Mouse (Mus musculus) intestine, embryonic 14.5 days (tissue): Measurements from ENCODE around the gene Ckap2. TPM values are rescaled to one million over a fixed set of nuclear protein-coding genes. Genes with fewer than 3 reads are reported as not detected.
A peak's percentile ranks its signal among the peaks of the same experiment; 100 is the strongest.

Source experiments
- ATAC-seq: fragments of 200-750 bp; cut with Nextera tagmentation; replicated peaks from 2 replicates; pipeline ENCODE4 v1.8.0; 2017; ENCODE audit warnings: low read depth, moderate number of reproducible peaks, moderate TSS enrichment, moderate library complexity; ENCODE audit not compliant: low FRiP score, low TSS enrichment
- DNase-seq: peaks from one replicate; pipeline ENCODE4 v3.0.0-alpha.2; 2018; ENCODE audit warnings: low spot score
- H3K27ac ChIP-seq: fragments of 300-500 bp; sonication (generic); 2 replicates; pipeline ENCODE4 v1.5.1; 2014; ENCODE audit warnings: low read depth, mild to moderate bottlenecking, control low read depth
- H3K27me3 ChIP-seq: fragments of 300-500 bp; sonication (generic); replicated peaks from 2 replicates; pipeline ENCODE4 v1.6.1; 2014; ENCODE audit warnings: low read length, control low read depth; ENCODE audit not compliant: control insufficient read depth, insufficient read depth
- H3K36me3 ChIP-seq: fragments of 300-500 bp; sonication (generic); 2 replicates; pipeline ENCODE4 v1.6.1; 2014; ENCODE audit warnings: low read length, control low read depth; ENCODE audit not compliant: control insufficient read depth, insufficient read depth
- H3K4me1 ChIP-seq: fragments of 300-500 bp; sonication (generic); replicated peaks from 2 replicates; pipeline ENCODE4 v1.6.1; 2014; ENCODE audit warnings: low read length, control low read depth, mixed read lengths; ENCODE audit not compliant: control insufficient read depth, insufficient read depth
- H3K4me2 ChIP-seq: fragments of 300-500 bp; sonication (generic); 2 replicates; pipeline ENCODE4 v1.6.1; 2014; ENCODE audit warnings: low read length
- H3K4me3 ChIP-seq: fragments of 300-500 bp; sonication (generic); 2 replicates; pipeline ENCODE4 v1.5.1; 2014; ENCODE audit warnings: low read depth, low read length, control low read depth, mixed read lengths
- H3K9ac ChIP-seq: fragments of 300-500 bp; sonication (generic); 2 replicates; pipeline ENCODE4 v1.6.1; 2014; ENCODE audit warnings: mild to moderate bottlenecking, low read length
- H3K9me3 ChIP-seq: fragments of 300-500 bp; sonication (generic); 2 replicates; pipeline ENCODE4 v1.6.1; 2016; ENCODE audit warnings: low read length, control low read depth; ENCODE audit not compliant: control insufficient read depth
- WGBS: fragments of 180-500 bp; shearing (Covaris S2); extraction: QIAGEN DNeasy Blood & Tissue Kit; methylation state at CpG from one replicate; pipeline ENCODE4 v1.1.7; 2014; 5-methylcytosine and 5-hydroxymethylcytosine counted together
- polyA plus RNA-seq: library from polyadenylated mRNA; unstranded; fragments of >200 nt; fragmentation: Nextera tagmentation; extraction: Ambion mirVana; gene quantifications from 2 replicates; pipeline ENCODE4 v1.2.1, GENCODE M21; 2014

Gene Ckap2
- polyA plus RNA-seq, 1 experiment from 2014 or later = 50.9 TPM

- H3K27ac ChIP-seq = no peak overlapping the region
- no peak for DNase-seq
- ATAC-seq = no peak
- no peak overlapping the region for H3K9ac ChIP-seq
- no peaks in the 10 kb centered on the region for H3K27me3 ChIP-seq
- no peak overlapping the region for H3K4me2 ChIP-seq
- 0 out of 2 replicates have a peak, but pooled peaks cover 5% of the 10 kb centered on the region for H3K4me1 ChIP-seq
- WGBS = 84% methylated on average over 10 of the region's 10 CpGs
- H3K36me3 ChIP-seq = peaks cover 26% of the 10 kb centered on the region
- no peak overlapping the region for H3K4me3 ChIP-seq
- H3K9me3 ChIP-seq = no peaks in the 10 kb centered on the region
These were observed 21.2 kb downstream of the Ckap2 start for GRCm38 (mm10) chr8:22164431-22164830.

- Histone ChIP-seq H3K4me3 (no peak overlapping the region), H3K27me3 (no peaks in the 10 kb centered on the region), H3K27ac (no peak overlapping the region), H3K9ac (no peak overlapping the region), H3K9me3 (no peaks in the 10 kb centered on the region), H3K4me1 (0 out of 2 replicates have a peak, but pooled peaks cover 5% of the 10 kb centered on the region), H3K36me3 (peaks cover 5% of the 10 kb centered on the region; the same call in 1 of the 2 replicates), H3K4me2 (no peak overlapping the region)
- DNase-seq (no peak), ATAC-seq (no peak)
- 67% methylated on average over 8 of the region's 8 CpGs for WGBS
These were observed 23.4 kb downstream of the Ckap2 start for GRCm38 (mm10) chr8:22162206-22162605.

DNA sequence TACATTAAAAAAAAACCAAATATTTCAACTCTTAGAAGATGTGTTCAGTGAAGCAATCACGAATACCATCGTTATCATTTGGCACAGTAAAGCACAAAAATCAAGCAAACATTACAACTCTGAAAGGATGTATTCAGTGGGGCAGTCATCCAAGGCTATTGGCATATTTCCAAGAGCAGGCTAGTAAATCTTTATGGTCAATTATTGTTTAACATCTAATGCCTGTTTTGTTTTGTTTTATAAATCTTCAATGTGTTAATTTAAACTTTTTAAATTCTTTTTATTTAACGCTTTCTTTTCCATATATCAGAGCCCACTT, 35.3 kb downstream of the Ckap2 start:
- no peak overlapping the region for H3K4me3 ChIP-seq
- no peaks in the 10 kb centered on the region for H3K4me1 ChIP-seq
- H3K27me3 ChIP-seq = no peaks in the 10 kb centered on the region
- H3K9me3 ChIP-seq = no peaks in the 10 kb centered on the region
- peaks cover 3% of the 10 kb centered on the region; the same call in 1 of the 2 replicates for H3K36me3 ChIP-seq
- ATAC-seq = no peak
- H3K9ac ChIP-seq = no peak overlapping the region
- DNase-seq = no peak
- H3K4me2 ChIP-seq = no peak overlapping the region
- WGBS = 56% methylated on average over 3 of the region's 3 CpGs
- no peak overlapping the region for H3K27ac ChIP-seq

DNA sequence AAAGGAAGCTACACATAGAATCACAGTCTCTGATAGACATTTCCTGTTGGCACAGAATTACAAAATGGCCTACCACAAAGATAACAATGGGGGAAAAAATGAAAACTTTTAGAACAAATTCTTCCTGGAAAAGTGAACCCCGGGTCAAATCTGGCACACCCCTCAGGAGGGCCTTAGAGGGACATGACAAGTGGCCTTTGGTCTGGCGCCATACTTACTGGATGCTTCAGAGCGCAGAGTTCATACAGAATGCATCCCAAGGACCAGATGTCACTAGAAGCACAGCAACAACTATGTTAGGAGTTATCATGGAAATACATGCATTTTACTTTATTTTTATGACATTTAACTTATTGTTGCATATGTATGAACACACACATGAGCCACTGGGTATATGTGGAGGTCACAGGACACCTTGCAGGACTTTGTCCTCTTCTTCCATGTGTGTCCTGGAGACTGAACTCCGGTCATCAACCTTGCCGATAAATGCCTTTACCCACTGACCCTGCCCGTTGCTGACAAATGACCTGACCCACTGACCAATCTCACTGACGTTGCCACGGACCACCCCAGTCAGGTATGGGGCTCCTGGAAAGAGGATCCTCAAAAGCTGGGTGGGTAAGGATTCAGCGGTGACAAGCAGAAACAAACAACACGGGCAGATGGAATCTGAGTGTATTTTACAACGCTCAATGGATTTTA, 35.8 kb downstream of the Ckap2 start:
- no peak overlapping the region for H3K9ac ChIP-seq
- DNase-seq = no peak
- H3K27ac ChIP-seq = no peak overlapping the region
- no peaks in the 10 kb centered on the region for H3K4me1 ChIP-seq
- H3K4me3 ChIP-seq = no peak overlapping the region
- no peaks in the 10 kb centered on the region for H3K27me3 ChIP-seq
- H3K9me3 ChIP-seq = no peaks in the 10 kb centered on the region
- WGBS = 87% methylated on average over 11 of the region's 11 CpGs
- ATAC-seq = no peak
- peaks cover 3% of the 10 kb centered on the region; the same call in 1 of the 2 replicates for H3K36me3 ChIP-seq
- no peak overlapping the region for H3K4me2 ChIP-seq

DNA sequence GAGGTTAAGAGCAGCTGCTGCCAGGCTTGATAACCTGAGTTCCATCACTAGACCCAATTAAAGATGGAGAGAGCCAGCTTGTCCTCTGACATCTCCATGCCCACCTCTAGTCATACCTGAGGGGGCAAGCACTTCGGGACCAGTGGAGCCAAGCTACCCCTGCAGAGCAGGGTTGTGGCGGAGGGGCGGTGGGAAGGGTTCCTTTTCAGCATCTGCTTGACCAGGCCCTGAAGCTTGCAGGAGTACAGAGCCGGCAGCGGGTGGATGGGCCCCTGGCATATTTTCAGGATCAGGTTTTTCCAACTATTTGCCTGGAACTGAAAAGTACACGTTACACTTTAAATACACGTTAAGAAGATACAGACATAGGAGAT, 37.3 kb downstream of the Ckap2 start:
- DNase-seq = no peak
- Histone ChIP-seq H3K4me3 (no peak overlapping the region), H3K27me3 (no peaks in the 10 kb centered on the region), H3K9ac (no peak overlapping the region), H3K36me3 (peaks cover 3% of the 10 kb centered on the region; the same call in 1 of the 2 replicates), H3K4me2 (no peak overlapping the region), H3K27ac (no peak overlapping the region), H3K4me1 (no peaks in the 10 kb centered on the region), H3K9me3 (no peaks in the 10 kb centered on the region)
- ATAC-seq = no peak
- 96% methylated on average over 7 of the region's 7 CpGs for WGBS

GRCm38 (mm10) chr8:22147706-22148366, 37.8 kb downstream of the Ckap2 start:
- H3K27ac ChIP-seq = no peak overlapping the region
- H3K27me3 ChIP-seq = no peaks in the 10 kb centered on the region
- H3K9ac ChIP-seq = no peak overlapping the region
- DNase-seq = no peak
- no peaks in the 10 kb centered on the region for H3K4me1 ChIP-seq
- ATAC-seq = no peak
- H3K4me2 ChIP-seq = no peak overlapping the region
- 80% methylated on average over 9 of the region's 9 CpGs for WGBS
- H3K36me3 ChIP-seq = peaks cover 3% of the 10 kb centered on the region; the same call in 1 of the 2 replicates
- no peaks in the 10 kb centered on the region for H3K9me3 ChIP-seq
- no peak overlapping the region for H3K4me3 ChIP-seq

- ATAC-seq (no peak), DNase-seq (no peak)
- Histone ChIP-seq H3K27ac (no peak overlapping the region), H3K4me1 (no peaks in the 10 kb centered on the region), H3K4me2 (no peak overlapping the region), H3K36me3 (peaks cover 3% of the 10 kb centered on the region; the same call in 1 of the 2 replicates), H3K4me3 (no peak overlapping the region), H3K9me3 (no peaks in the 10 kb centered on the region), H3K27me3 (no peaks in the 10 kb centered on the region), H3K9ac (no peak overlapping the region)
- 78% methylated on average over 6 of the region's 6 CpGs for WGBS
These were observed 39.8 kb downstream of the Ckap2 start for GRCm38 (mm10) chr8:22145831-22146230.

GRCm38 (mm10) chr8:22143764-22144491, 41.7 kb downstream of the Ckap2 start:
- DNase-seq = peak; percentile 7
- no peak overlapping the region for H3K4me3 ChIP-seq
- no peak overlapping the region for H3K4me2 ChIP-seq
- no peaks in the 10 kb centered on the region for H3K9me3 ChIP-seq
- no peaks in the 10 kb centered on the region for H3K27me3 ChIP-seq
- H3K4me1 ChIP-seq = no peaks in the 10 kb centered on the region
- H3K27ac ChIP-seq = no peak overlapping the region
- WGBS = 88% methylated on average over 1 of the region's 1 CpGs
- peaks cover 3% of the 10 kb centered on the region; the same call in 1 of the 2 replicates for H3K36me3 ChIP-seq
- ATAC-seq = no peak
- H3K9ac ChIP-seq = no peak overlapping the region
